Mouse (Mus musculus): ENCODE data around the gene Elof1. TPM values are rescaled to one million over a fixed set of nuclear protein-coding genes. Genes with fewer than 3 reads are reported as not detected.

Gene Elof1
- polyA plus RNA-seq, 1 experiment = 120 TPM

- WGBS = 45% methylated on average over 7 of the region's 7 CpGs
- TF ChIP-seq CTCF (IDR thresholded peaks at IDR 0.05; ENCODE audit: extremely low read depth, insufficient read length, insufficient replicate concordance, low read depth, low read length) (no peak), POLR2A (IDR thresholded peaks at IDR 0.05; ENCODE audit: low read depth, low read length) (no peak)
- Histone ChIP-seq H3K4me3 (ENCODE audit: low read depth, low read length) (no peak within 1 kb of the TSS), H3K27me3 (ENCODE audit: control insufficient read depth, insufficient read depth, low read length) (no peaks in the 10 kb centered on the region), H3K27ac (ENCODE audit: insufficient read depth, low read depth, low read length) (no peak within 1 kb of the TSS), H3K36me3 (ENCODE audit: control insufficient read depth, insufficient read depth, low read length) (no peaks in the 10 kb centered on the region), H3K4me1 (ENCODE audit: control insufficient read depth, insufficient read depth, insufficient read length, low read length) (peaks cover 27% of the 10 kb centered on the region)
Measured at GRCm38 (mm10) chr9:22135644-22136390, 18.8 kb upstream of the Elof1 start, which contains the start of gene Acp5. Gene Acp5 (minus strand): TSS chr9:22135711.

- H3K27me3 ChIP-seq (ENCODE audit: control insufficient read depth, insufficient read depth, low read length) = no peaks in the 10 kb centered on the region
- 70% methylated on average over 9 of the region's 9 CpGs for WGBS
- TF ChIP-seq POLR2A (IDR thresholded peaks at IDR 0.05; ENCODE audit: low read depth, low read length) (no peak), CTCF (IDR thresholded peaks at IDR 0.05; ENCODE audit: extremely low read depth, insufficient read length, insufficient replicate concordance, low read depth, low read length) (no peak)
- no peak overlapping the region for H3K4me3 ChIP-seq (ENCODE audit: low read depth, low read length)
- peaks cover 31% of the 10 kb centered on the region for H3K4me1 ChIP-seq (ENCODE audit: control insufficient read depth, insufficient read depth, insufficient read length, low read length)
- H3K27ac ChIP-seq (ENCODE audit: insufficient read depth, low read depth, low read length) = no peak overlapping the region
- no peaks in the 10 kb centered on the region for H3K36me3 ChIP-seq (ENCODE audit: control insufficient read depth, insufficient read depth, low read length)
Measured at GRCm38 (mm10) chr9:22134988-22135643, 18.1 kb upstream of the Elof1 start.

GRCm38 (mm10) chr9:22134246-22134890 is 17.4 kb upstream of the Elof1 start:
- Histone ChIP-seq H3K36me3 (ENCODE audit: control insufficient read depth, insufficient read depth, low read length) (0 out of 2 replicates have a peak, but pooled peaks cover 1% of the 10 kb centered on the region), H3K27ac (ENCODE audit: insufficient read depth, low read depth, low read length) (no peak overlapping the region), H3K27me3 (ENCODE audit: control insufficient read depth, insufficient read depth, low read length) (no peaks in the 10 kb centered on the region), H3K4me3 (ENCODE audit: low read depth, low read length) (no peak overlapping the region), H3K4me1 (ENCODE audit: control insufficient read depth, insufficient read depth, insufficient read length, low read length) (peaks cover 31% of the 10 kb centered on the region)
- no peak for TF ChIP-seq POLR2A (IDR thresholded peaks at IDR 0.05; ENCODE audit: low read depth, low read length)
- TF ChIP-seq CTCF (IDR thresholded peaks at IDR 0.05; ENCODE audit: extremely low read depth, insufficient read length, insufficient replicate concordance, low read depth, low read length) = no peak
- WGBS = 66% methylated on average over 7 of the region's 7 CpGs

GRCm38 (mm10) chr9:22132220-22132619 is 15.2 kb upstream of the Elof1 start:
- Histone ChIP-seq H3K4me3 (ENCODE audit: low read depth, low read length) (peak overlapping the region; percentile 70), H3K27ac (ENCODE audit: insufficient read depth, low read depth, low read length) (no peak overlapping the region), H3K27me3 (ENCODE audit: control insufficient read depth, insufficient read depth, low read length) (no peaks in the 10 kb centered on the region), H3K36me3 (ENCODE audit: control insufficient read depth, insufficient read depth, low read length) (peaks cover 8% of the 10 kb centered on the region), H3K4me1 (ENCODE audit: control insufficient read depth, insufficient read depth, insufficient read length, low read length) (peaks cover 27% of the 10 kb centered on the region)
- no peak for TF ChIP-seq CTCF (IDR thresholded peaks at IDR 0.05; ENCODE audit: extremely low read depth, insufficient read length, insufficient replicate concordance, low read depth, low read length)
- WGBS = 45% methylated on average over 11 of the region's 11 CpGs

- peaks cover 14% of the 10 kb centered on the region for H3K36me3 ChIP-seq (ENCODE audit: control insufficient read depth, insufficient read depth, low read length)
- 2% methylated on average over 35 of the region's 35 CpGs for WGBS
- peaks cover 22% of the 10 kb centered on the region for H3K4me1 ChIP-seq (ENCODE audit: control insufficient read depth, insufficient read depth, insufficient read length, low read length)
- TF ChIP-seq POLR2A (IDR thresholded peaks at IDR 0.05; ENCODE audit: low read depth, low read length) (peak; percentile 42; the same call in 1 of the 2 replicates), CTCF (IDR thresholded peaks at IDR 0.05; ENCODE audit: extremely low read depth, insufficient read length, insufficient replicate concordance, low read depth, low read length) (no peak)
- peak overlapping the region; percentile 83 for H3K27ac ChIP-seq (ENCODE audit: insufficient read depth, low read depth, low read length)
- no peaks in the 10 kb centered on the region for H3K27me3 ChIP-seq (ENCODE audit: control insufficient read depth, insufficient read depth, low read length)
- peak overlapping the region; percentile 70 for H3K4me3 ChIP-seq (ENCODE audit: low read depth, low read length)
Measured at GRCm38 (mm10) chr9:22131226-22131981, 14.4 kb upstream of the Elof1 start.

- TF ChIP-seq CTCF (IDR thresholded peaks at IDR 0.05; ENCODE audit: extremely low read depth, insufficient read length, insufficient replicate concordance, low read depth, low read length) (no peak), POLR2A (IDR thresholded peaks at IDR 0.05; ENCODE audit: low read depth, low read length) (no peak)
- Histone ChIP-seq H3K4me3 (ENCODE audit: low read depth, low read length) (no peak overlapping the region), H3K27me3 (ENCODE audit: control insufficient read depth, insufficient read depth, low read length) (no peaks in the 10 kb centered on the region), H3K36me3 (ENCODE audit: control insufficient read depth, insufficient read depth, low read length) (peaks cover 14% of the 10 kb centered on the region), H3K4me1 (ENCODE audit: control insufficient read depth, insufficient read depth, insufficient read length, low read length) (peaks cover under 1% of the 10 kb centered on the region; the same call in 1 of the 2 replicates), H3K27ac (ENCODE audit: insufficient read depth, low read depth, low read length) (peak overlapping the region; percentile 46; the same call in 1 of the 2 replicates)
- WGBS = 87% methylated on average over 15 of the region's 15 CpGs
Measured at GRCm38 (mm10) chr9:22125246-22126027, 8.5 kb upstream of the Elof1 start.
